In the genomic region with DNA sequence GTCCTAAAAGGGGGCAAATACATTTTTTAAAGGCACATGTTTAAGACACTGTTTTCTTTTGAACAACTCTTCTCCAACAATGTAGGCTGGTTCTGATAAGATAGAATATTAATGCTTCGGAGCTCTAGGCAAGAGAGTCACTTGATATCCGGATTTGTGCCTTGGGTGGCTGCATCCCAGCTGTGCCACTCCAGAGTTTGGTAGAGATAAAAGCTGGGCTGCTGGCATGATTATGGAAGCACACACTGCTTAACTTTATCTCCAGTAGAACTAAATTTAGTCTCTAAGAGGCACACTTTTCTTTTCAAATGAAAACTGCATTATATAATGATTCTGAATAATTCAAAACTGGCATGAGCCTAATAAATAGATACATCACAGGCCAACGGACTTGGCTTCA, we compare ENCODE assay signal across 13 mouse cellular contexts.
"Had no signal": no experiment of that assay in that cellular context is flagged by ENCODE, and none has a peak within 500 bp of the region (broad histone marks: within the 10 kb centered on the region; RNA-seq: fewer than 3 reads in every experiment).

No protein-coding gene starts in this region.

- ATAC-seq: midbrain, embryonic 16.5 days had no signal

- DNase-seq: lung, embryonic 14.5 days; lung, postnatal 10 days; lung, postnatal 4 days; midbrain, embryonic 14.5 days; retina, postnatal 1 day; right cerebral cortex, adult 18-20 months; right cerebral cortex, postnatal 25 days; right cerebral cortex, postnatal 4 days; spleen, adult 18-20 months; thymus, adult 18-20 months; thymus, postnatal 14 days; thymus, postnatal 36 days had no signal
